Mouse (Mus musculus) bone marrow, adult 2 months (tissue): ENCODE results near the gene Card19. TPM values are rescaled to one million over a fixed set of nuclear protein-coding genes. Genes with fewer than 3 reads are reported as not detected.

ENCODE experiments used
- H3K27ac ChIP-seq: fragments of 200-500 bp; 2 replicates; pipeline ENCODE4 v1.5.1; 2012; ENCODE audit warnings: low read depth, mild to moderate bottlenecking, control low read depth, inconsistent platforms, low read length; ENCODE audit not compliant: control insufficient read depth, poor library complexity, insufficient read depth
- H3K4me1 ChIP-seq: fragments of 200-500 bp; 2 replicates; pipeline ENCODE4 v1.6.1; 2011; ENCODE audit warnings: low read length; ENCODE audit not compliant: control insufficient read depth, insufficient read depth
- H3K4me3 ChIP-seq: fragments of 200-500 bp; replicated peaks from 2 replicates; pipeline ENCODE3; 2011; ENCODE audit warnings: mild to moderate bottlenecking, low read depth, low read length, control low read depth; ENCODE audit not compliant: control insufficient read depth
- CTCF ChIP-seq: fragments of 200-500 bp; IDR thresholded peaks from 2 replicates; pipeline ENCODE4 v1.5.1; 2011; ENCODE audit warnings: low read length, control low read depth; ENCODE audit not compliant: control insufficient read depth, insufficient read depth
- POLR2A ChIP-seq: fragments of 200-500 bp; IDR thresholded peaks from 2 replicates; pipeline ENCODE4 v1.6.1; 2011; ENCODE audit warnings: low read depth, mild to moderate bottlenecking, control low read depth, low read length, borderline replicate concordance; ENCODE audit not compliant: control insufficient read depth
- WGBS: fragments of 180-500 bp; shearing (Covaris S2); methylation state at CpG from one replicate; pipeline ENCODE4 v1.1.7; 2018; 5-methylcytosine and 5-hydroxymethylcytosine counted together
- polyA plus RNA-seq: library from polyadenylated mRNA; stranded (reverse); fragments of >200 nt; gene quantifications from 2 replicates; pipeline ENCODE4 v1.2.4, GENCODE M21; 2011; ENCODE audit warnings: low replicate concordance; ENCODE audit not compliant: missing spikeins, insufficient read depth, insufficient read length

Gene Card19
- polyA plus RNA-seq, 1 experiment = 41.1 TPM

DNA sequence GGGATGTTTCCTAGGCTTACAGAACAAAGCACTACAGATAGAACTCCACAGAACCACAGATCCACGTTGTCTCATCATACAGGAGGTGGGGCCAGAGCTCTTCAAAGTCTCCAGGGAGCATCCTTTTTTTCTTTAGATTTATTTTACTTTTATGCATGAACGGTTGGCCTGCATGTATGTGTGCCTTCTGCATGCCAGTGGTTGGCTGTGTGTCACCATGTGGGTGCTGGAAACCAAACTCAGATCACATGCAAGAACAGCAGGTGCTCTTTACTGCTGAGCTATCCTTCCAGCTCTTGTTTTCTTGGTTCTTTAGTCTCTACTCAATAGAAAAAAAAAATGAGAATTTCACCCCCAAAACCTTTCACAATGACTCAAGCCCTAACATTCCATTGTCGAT lies 33.1 kb upstream of the Card19 start:
- no peak overlapping the region for H3K27ac ChIP-seq
- no peak overlapping the region for H3K4me3 ChIP-seq
- TF ChIP-seq POLR2A (no peak), CTCF (no peak)
- WGBS = 39% methylated on average over 3 of the region's 3 CpGs
- peaks cover 13% of the 10 kb centered on the region for H3K4me1 ChIP-seq

DNA sequence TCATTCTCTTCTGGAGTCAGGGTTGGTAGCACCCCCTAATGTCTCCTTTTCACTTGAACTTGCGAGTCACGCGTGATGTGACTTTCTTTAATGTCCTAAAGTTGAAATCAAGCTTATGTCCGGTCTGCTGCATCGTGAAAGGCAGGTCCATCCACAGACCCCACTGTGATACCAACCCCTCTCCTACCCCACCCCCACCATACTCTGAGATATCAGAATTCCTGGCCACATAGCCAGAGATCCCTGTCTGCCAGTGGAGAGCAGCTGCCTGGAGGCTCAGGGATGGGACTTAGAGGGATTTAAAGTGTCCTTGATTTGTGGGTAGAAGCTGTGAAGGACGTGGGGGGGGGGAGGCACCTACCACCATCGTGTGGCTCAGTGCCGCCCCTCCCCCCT lies 32.6 kb upstream of the Card19 start, which contains the start of gene Susd3:
TSS of gene Susd3 (minus strand) at position 240 of the 396 bp plus-strand sequence.
- TF ChIP-seq CTCF (no peak), POLR2A (no peak)
- H3K4me1 ChIP-seq = peaks cover 13% of the 10 kb centered on the region
- peak within 1 kb of the TSS; percentile 69 for H3K27ac ChIP-seq
- WGBS = 32% methylated on average over 8 of the region's 8 CpGs
- peak within 1 kb of the TSS; percentile 85 for H3K4me3 ChIP-seq

DNA sequence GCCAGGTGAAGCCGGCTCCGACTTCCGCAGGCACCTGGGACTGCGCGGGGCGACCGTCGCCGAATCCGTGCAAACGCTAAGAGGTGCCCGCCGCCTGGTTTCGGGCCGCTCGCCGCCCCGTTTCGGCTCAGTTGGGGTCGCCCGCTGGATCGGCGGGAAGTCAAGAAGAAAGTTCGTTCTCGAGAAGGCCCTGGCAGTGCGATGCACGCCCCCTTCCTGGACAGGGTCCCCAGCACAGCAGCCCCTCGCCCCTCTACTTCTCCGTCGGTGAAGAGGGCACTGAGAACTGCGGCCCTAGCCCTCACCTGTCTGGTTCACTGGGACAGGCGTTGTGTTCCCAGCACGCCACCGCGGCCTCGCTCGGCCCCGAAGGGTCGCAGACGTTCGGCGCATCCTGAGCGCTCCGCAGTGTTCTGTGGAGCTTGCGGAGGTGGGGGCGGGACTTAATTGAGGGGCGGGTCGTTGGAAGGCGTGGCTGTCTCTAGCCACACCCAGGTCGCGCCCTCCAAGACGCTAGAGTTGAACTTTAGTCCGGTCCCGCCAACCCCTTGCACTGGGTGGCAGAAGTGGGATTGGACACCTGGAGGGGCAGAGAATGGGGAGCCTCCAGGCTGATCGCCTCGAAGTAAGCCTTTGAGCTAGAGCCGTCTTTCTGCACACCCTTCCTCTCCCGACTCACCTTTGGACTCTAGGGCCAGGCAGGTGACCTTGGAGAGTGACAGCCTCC lies 32.1 kb upstream of the Card19 start:
- WGBS = 2% methylated on average over 58 of the region's 58 CpGs
- Histone ChIP-seq H3K4me3 (peak overlapping the region; percentile 85), H3K27ac (peak overlapping the region; percentile 43; the same call in 1 of the 2 replicates)

DNA sequence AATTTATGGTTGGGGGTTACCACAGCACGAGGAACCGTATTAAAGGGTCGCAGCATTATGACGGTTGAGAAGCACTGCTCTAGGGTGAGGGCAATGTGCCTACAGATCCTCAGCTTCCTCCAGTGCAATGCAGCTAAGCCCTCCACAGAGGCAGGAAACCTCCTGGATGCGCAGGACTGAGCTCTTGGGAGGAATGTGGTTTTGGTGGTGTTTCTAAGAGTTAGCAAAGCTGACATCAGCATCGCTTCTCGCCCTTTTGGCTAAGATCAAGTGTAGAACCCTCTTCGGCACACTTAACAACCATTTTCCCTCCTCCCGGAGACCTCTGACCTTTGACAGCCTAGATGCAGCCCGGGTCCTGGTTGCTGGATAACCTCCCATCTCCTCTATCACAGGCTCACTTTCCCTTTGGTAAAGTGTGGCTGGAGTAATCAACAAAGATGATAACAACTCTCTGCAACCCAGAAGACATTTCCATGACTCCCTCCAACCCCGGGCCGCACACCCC lies 31.4 kb upstream of the Card19 start:
- TF ChIP-seq CTCF (no peak), POLR2A (no peak)
- peak overlapping the region; percentile 85 for H3K4me3 ChIP-seq
- peak overlapping the region; percentile 43; the same call in 1 of the 2 replicates for H3K27ac ChIP-seq
- H3K4me1 ChIP-seq = peaks cover 10% of the 10 kb centered on the region
- WGBS = 4% methylated on average over 12 of the region's 12 CpGs

More for the DNA sequence above, 32.1 kb upstream of the Card19 start:
- TF ChIP-seq POLR2A (peak; percentile 49; the same call in 1 of the 2 replicates), CTCF (no peak)
- peaks cover 13% of the 10 kb centered on the region for H3K4me1 ChIP-seq

DNA sequence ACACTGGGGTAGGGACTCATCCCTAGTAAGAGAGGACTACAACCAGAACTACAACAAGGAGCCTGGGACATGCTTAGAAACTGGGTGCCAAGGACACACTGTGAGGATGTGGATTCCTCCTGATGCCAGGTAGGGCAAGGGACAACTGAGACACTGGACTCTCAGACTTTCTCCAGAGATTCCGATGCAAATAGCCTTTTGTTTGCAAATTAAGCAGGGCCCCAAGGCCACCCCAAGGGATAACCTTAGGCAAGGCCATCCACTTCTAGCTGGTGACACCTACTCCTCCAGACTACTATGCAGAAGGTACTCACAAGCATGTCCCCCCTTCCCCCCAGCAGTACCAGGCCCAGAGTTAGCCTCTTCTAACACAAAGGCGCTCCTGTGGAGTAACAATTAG lies 30.8 kb upstream of the Card19 start:
- TF ChIP-seq POLR2A = no peak
- TF ChIP-seq CTCF = no peak
- WGBS = 83% methylated on average over 2 of the region's 2 CpGs
- Histone ChIP-seq H3K4me3 (no peak overlapping the region), H3K4me1 (peaks cover 9% of the 10 kb centered on the region), H3K27ac (no peak overlapping the region)

DNA sequence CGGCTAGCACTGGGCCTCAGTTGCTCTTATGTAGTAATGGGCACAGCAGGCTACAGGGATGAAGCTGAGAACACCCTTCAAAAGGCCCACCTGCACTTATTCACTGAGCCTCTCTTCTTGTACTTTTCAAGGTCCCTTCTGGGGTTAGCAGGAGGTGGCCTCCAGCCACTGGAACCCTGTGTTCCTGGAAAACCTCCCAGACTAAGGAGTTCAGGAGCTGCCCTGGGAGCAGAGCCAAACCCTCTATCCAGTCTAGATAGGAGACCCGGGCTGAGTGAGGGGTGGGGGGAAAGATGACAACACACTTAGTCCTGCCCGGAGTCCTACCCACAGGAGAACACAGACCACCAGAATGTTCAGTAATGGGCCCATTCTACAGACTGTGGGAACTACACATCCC lies 30.2 kb upstream of the Card19 start:
- TF ChIP-seq CTCF = no peak
- TF ChIP-seq POLR2A = no peak
- WGBS = 71% methylated on average over 3 of the region's 3 CpGs
- peaks cover 12% of the 10 kb centered on the region for H3K4me1 ChIP-seq
- no peak overlapping the region for H3K4me3 ChIP-seq
- no peak overlapping the region for H3K27ac ChIP-seq

DNA sequence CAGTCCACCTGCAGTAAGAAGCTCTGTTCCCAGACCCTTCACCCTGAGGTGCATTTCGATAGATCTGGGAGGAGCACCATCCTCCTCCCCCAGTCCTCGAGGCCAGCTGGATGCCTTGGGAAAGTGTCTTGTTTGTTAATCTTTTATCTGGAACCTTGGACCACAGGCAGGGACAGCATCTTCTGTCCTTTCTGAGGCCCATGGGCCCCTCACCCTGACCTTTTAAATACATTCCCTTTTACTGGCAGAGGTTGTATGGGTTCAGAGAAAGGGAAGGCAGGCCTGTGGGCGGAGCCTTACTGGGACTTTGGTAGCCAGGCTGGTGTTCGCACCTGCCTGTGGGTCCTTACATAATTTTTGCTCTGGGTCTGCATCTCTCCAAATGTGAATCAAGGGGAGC lies 29.4 kb upstream of the Card19 start:
- Histone ChIP-seq H3K4me3 (no peak overlapping the region), H3K27ac (no peak overlapping the region), H3K4me1 (peaks cover 12% of the 10 kb centered on the region)
- 71% methylated on average over 4 of the region's 4 CpGs for WGBS
- TF ChIP-seq CTCF (no peak), POLR2A (no peak)

DNA sequence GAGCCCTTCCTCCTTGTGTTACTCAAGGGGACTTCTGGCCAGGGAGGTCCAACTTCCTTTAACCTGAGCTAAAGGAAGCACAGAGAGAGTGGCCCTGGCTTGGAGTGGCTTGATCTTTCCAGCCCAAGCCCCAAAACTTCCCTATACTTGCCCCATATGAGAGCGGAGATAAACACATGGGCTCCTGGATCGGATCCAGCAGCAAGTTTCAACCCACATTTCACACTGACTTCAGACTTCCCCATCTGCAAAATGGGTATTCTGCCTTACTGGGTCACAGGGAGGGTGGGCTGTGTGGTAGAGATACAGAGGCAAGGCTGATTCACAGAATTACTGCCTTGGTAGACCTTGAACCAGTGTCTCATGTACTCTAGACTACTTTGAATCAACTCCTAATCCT lies 27.7 kb upstream of the Card19 start:
- TF ChIP-seq POLR2A = no peak
- no peak for TF ChIP-seq CTCF
- WGBS = 11% methylated on average over 2 of the region's 2 CpGs
- Histone ChIP-seq H3K4me1 (peaks cover 9% of the 10 kb centered on the region), H3K27ac (peak overlapping the region; percentile 75), H3K4me3 (no peak overlapping the region)
